Mouse (Mus musculus) CH12.LX (cell line): ENCODE results near the gene Nub1. TPM values are rescaled to one million over a fixed set of nuclear protein-coding genes. Genes with fewer than 3 reads are reported as not detected.

ENCODE experiments used
- DNase-seq: peaks from one replicate; pipeline ENCODE4 v3.0.0-alpha.2; 2013; ENCODE audit errors: extremely low read depth
- H3K27ac ChIP-seq: 2 replicates; pipeline ENCODE4 v1.5.1; 2012; ENCODE audit warnings: low read depth, mild to moderate bottlenecking, control low read depth, moderate library complexity; ENCODE audit not compliant: insufficient read depth
- H3K27me3 ChIP-seq: replicated peaks from 2 replicates; pipeline ENCODE3; 2012; ENCODE audit warnings: inconsistent platforms
- H3K36me3 ChIP-seq, 2 experiments: replicated peaks in 1 of 2; 2 replicates each; pipeline versions ENCODE3 to v1.6.1; 2012; ENCODE audit warnings: inconsistent platforms in 1 of 2, low read length in 1 of 2, mild to moderate bottlenecking in 1 of 2, mixed read lengths in 1 of 2, moderate library complexity in 1 of 2; ENCODE audit not compliant: control insufficient read depth in 1 of 2, insufficient read depth in 1 of 2
- H3K4me1 ChIP-seq, 2 experiments: 2 replicates each; pipeline ENCODE4 v1.6.1; 2012; ENCODE audit warnings: inconsistent platforms in 1 of 2, moderate library complexity in 1 of 2; ENCODE audit not compliant: insufficient read depth in 2 of 2, control insufficient read depth in 1 of 2
- H3K4me2 ChIP-seq: 2 replicates; pipeline ENCODE4 v1.6.1; 2012; ENCODE audit warnings: low read depth, mild to moderate bottlenecking, control low read depth; ENCODE audit not compliant: poor library complexity, insufficient read depth, severe bottlenecking
- H3K4me3 ChIP-seq, 3 experiments: fragments of 150-350 bp in 1 of 3; sonication (generic) in 1 of 3; replicated peaks in 1 of 3; 2 replicates each; pipeline versions ENCODE3 to v1.5.1; 2011 to 2012; ENCODE audit warnings: low read depth in 2 of 3, low read length in 2 of 3, mild to moderate bottlenecking in 2 of 3, moderate library complexity in 2 of 3, control low read depth in 1 of 3, improper control_type of control experiment in 1 of 3, inconsistent platforms in 1 of 3, mixed read lengths in 1 of 3; ENCODE audit not compliant: poor library complexity in 1 of 3
- H3K79me2 ChIP-seq: replicated peaks from 2 replicates; pipeline ENCODE4 v1.6.1; 2012; ENCODE audit warnings: mild to moderate bottlenecking, moderate library complexity; ENCODE audit not compliant: control insufficient read depth, poor library complexity, insufficient read depth, severe bottlenecking; ENCODE audit errors: extremely low read depth
- H3K9ac ChIP-seq: 2 replicates; pipeline ENCODE4 v1.6.1; 2012; ENCODE audit warnings: low read depth, mild to moderate bottlenecking, control low read depth, moderate library complexity; ENCODE audit not compliant: insufficient read depth
- H3K9me3 ChIP-seq: replicated peaks from 2 replicates; pipeline ENCODE3; 2012; ENCODE audit warnings: low read length, inconsistent platforms, mixed read lengths
- BHLHE40 ChIP-seq: IDR thresholded peaks from 2 replicates; pipeline ENCODE4 v1.6.1; 2011; ENCODE audit warnings: mild to moderate bottlenecking, low read depth, low read length, improper control_type of control experiment
- CHD2 ChIP-seq: IDR thresholded peaks from 2 replicates; pipeline ENCODE4 v1.6.1; 2011; ENCODE audit warnings: low read length, improper control_type of control experiment
- HCFC1 ChIP-seq: IDR thresholded peaks from 2 replicates; pipeline ENCODE4 v1.6.1; 2012; ENCODE audit warnings: low read depth, mild to moderate bottlenecking, inconsistent platforms, low read length, improper control_type of control experiment
- IRF4 ChIP-seq: IDR thresholded peaks from 2 replicates; pipeline ENCODE4 v1.6.1; 2014; ENCODE audit warnings: low read depth, mild to moderate bottlenecking, inconsistent platforms, low read length, improper control_type of control experiment
- JUN ChIP-seq: IDR thresholded peaks from 2 replicates; pipeline ENCODE4 v1.6.1; 2011; ENCODE audit warnings: low read depth, mild to moderate bottlenecking, low read length, improper control_type of control experiment, moderate library complexity; ENCODE audit not compliant: insufficient read depth
- KAT2A ChIP-seq: IDR thresholded peaks from 2 replicates; pipeline ENCODE4 v1.6.1; 2012; ENCODE audit warnings: low read length, improper control_type of control experiment, inconsistent platforms; ENCODE audit not compliant: insufficient replicate concordance
- MAFK ChIP-seq: IDR thresholded peaks from 2 replicates; pipeline ENCODE4 v1.6.1; 2011; ENCODE audit warnings: low read length, improper control_type of control experiment; ENCODE audit not compliant: insufficient replicate concordance
- MAX ChIP-seq: IDR thresholded peaks from 2 replicates; pipeline ENCODE4 v1.6.1; 2011; ENCODE audit warnings: low read length, improper control_type of control experiment
- MAZ ChIP-seq: IDR thresholded peaks from 2 replicates; pipeline ENCODE4 v1.6.1; 2012; ENCODE audit warnings: low read depth, mild to moderate bottlenecking, inconsistent platforms, low read length, improper control_type of control experiment, moderate library complexity
- MEF2A ChIP-seq: IDR thresholded peaks from 2 replicates; pipeline ENCODE4 v1.6.1; 2014; ENCODE audit warnings: low read depth, mild to moderate bottlenecking, inconsistent platforms, low read length, improper control_type of control experiment, borderline replicate concordance
- MXI1 ChIP-seq: IDR thresholded peaks from 2 replicates; pipeline ENCODE4 v1.6.1; 2011; ENCODE audit warnings: mild to moderate bottlenecking, low read depth, low read length, improper control_type of control experiment
- MYC ChIP-seq: IDR thresholded peaks from 2 replicates; pipeline ENCODE4 v1.6.1; 2011; ENCODE audit warnings: low read depth, mild to moderate bottlenecking, improper control_type of control experiment, low read length
- NRF1 ChIP-seq: IDR thresholded peaks from 2 replicates; pipeline ENCODE4 v1.6.1; 2014; ENCODE audit warnings: low read depth, mild to moderate bottlenecking, inconsistent platforms, low read length, improper control_type of control experiment, moderate library complexity
- POLR2A ChIP-seq: IDR thresholded peaks from 2 replicates; pipeline ENCODE4 v1.6.1; 2011; ENCODE audit warnings: low read depth, mild to moderate bottlenecking, improper control_type of control experiment, low read length
- RAD21 ChIP-seq: IDR thresholded peaks from 2 replicates; pipeline ENCODE4 v1.6.1; 2011; ENCODE audit warnings: low read depth, mild to moderate bottlenecking, low read length, improper control_type of control experiment, moderate library complexity
- RCOR1 ChIP-seq: conservative IDR thresholded peaks from 2 replicates; pipeline ENCODE4 v1.6.1; 2012; ENCODE audit warnings: low read depth, mild to moderate bottlenecking, inconsistent platforms, low read length, improper control_type of control experiment
- TCF12 ChIP-seq: IDR thresholded peaks from 2 replicates; pipeline ENCODE4 v1.6.1; 2014; ENCODE audit warnings: low read depth, mild to moderate bottlenecking, inconsistent platforms, low read length, improper control_type of control experiment
- USF1 ChIP-seq: IDR thresholded peaks from 2 replicates; pipeline ENCODE4 v1.6.1; 2014; ENCODE audit warnings: low read depth, mild to moderate bottlenecking, inconsistent platforms, low read length, improper control_type of control experiment
- USF2 ChIP-seq: conservative IDR thresholded peaks from 2 replicates; pipeline ENCODE4 v1.6.1; 2011; ENCODE audit warnings: low read depth, low read length, improper control_type of control experiment
- dilution Hi-C: fragments of 300-500 bp; cut with MboI; formaldehyde crosslinking; loops from 2 replicates; pipeline ENCODE4 v1.14.3; 2020; ENCODE audit warnings: low sequenced_read_pairs; ENCODE audit not compliant: extremely low pct_unique_long_range_greater_than_20kb, extremely low pct_ligation_motif_present
- in situ Hi-C: fragments of 300-500 bp; cut with MboI; formaldehyde crosslinking; loops from 3 replicates; pipeline ENCODE4 v1.14.3; 2019; ENCODE audit warnings: low sequenced_read_pairs, low pct_ligation_motif_present, low pct_unique_long_range_greater_than_20kb, mixed read lengths
- polyA plus RNA-seq: library from polyadenylated mRNA; unstranded; fragments of >175 nt; gene quantifications from 2 replicates; pipeline ENCODE4 v1.2.1, GENCODE M21; 2012; ENCODE audit warnings: low read depth; ENCODE audit not compliant: insufficient read length
- total RNA-seq, 2 experiments: library from RNA; depleted of rRNA; stranded (reverse); fragments of 300-350 nt in 1 of 2; fragments of >200 nt in 1 of 2; gene quantifications; 2 replicates each; pipeline ENCODE4 v1.2.3; 2012 to 2014

Nub1 gene
- total and polyA plus RNA-seq, 3 experiments: 58.1 to 83.2 (median 69.3) TPM

- in situ Hi-C loops: no loop called here
- dilution Hi-C loops: no loop called here
- DNase-seq: no peak
- Histone ChIP-seq H3K36me3 (no peaks in the 10 kb centered on the region), H3K4me3 (no peak overlapping the region), H3K4me1 (no peaks in the 10 kb centered on the region), H3K4me2 (no peak overlapping the region), H3K27ac (no peak overlapping the region), H3K79me2 (no peaks in the 10 kb centered on the region), H3K9ac (no peak overlapping the region), H3K27me3 (no peaks in the 10 kb centered on the region), H3K9me3 (no peaks in the 10 kb centered on the region)
- TF ChIP-seq KAT2A: no peak
- no peak for TF ChIP-seq MAX
- no peak for TF ChIP-seq POLR2A
- no peak for TF ChIP-seq TCF12
- no peak for TF ChIP-seq MEF2A
These were observed 45.7 kb downstream of the Nub1 start for GRCm38 (mm10) chr5:24730986-24731385.

- no peak for DNase-seq
- H3K79me2 ChIP-seq: no peaks in the 10 kb centered on the region
- in situ Hi-C loops (no loop called here), dilution Hi-C loops (no loop called here)
- TF ChIP-seq RCOR1: no peak
- TF ChIP-seq MYC: no peak
- no peak for TF ChIP-seq JUN
- TF ChIP-seq MAFK: no peak
- TF ChIP-seq HCFC1: no peak
- TF ChIP-seq USF1: no peak
- TF ChIP-seq TCF12: no peak
- no peak for TF ChIP-seq MXI1
- no peak for TF ChIP-seq USF2
- no peak for TF ChIP-seq IRF4
- TF ChIP-seq RAD21: no peak
- no peak for TF ChIP-seq CHD2
- no peak for TF ChIP-seq MAZ
- TF ChIP-seq NRF1: no peak
- no peak for TF ChIP-seq BHLHE40
- no peaks in the 10 kb centered on the region for H3K27me3 ChIP-seq
- no peak overlapping the region for H3K4me3 ChIP-seq
- no peak overlapping the region for H3K27ac ChIP-seq
- H3K9me3 ChIP-seq: no peaks in the 10 kb centered on the region
- no peak overlapping the region for H3K9ac ChIP-seq
- H3K4me1 ChIP-seq: no peaks in the 10 kb centered on the region
- H3K36me3 ChIP-seq: no peaks in the 10 kb centered on the region
- H3K4me2 ChIP-seq: no peak overlapping the region
These were observed 47.8 kb downstream of the Nub1 start for GRCm38 (mm10) chr5:24733134-24733533.
